Mouse (Mus musculus): ENCODE measurements around the gene Bud31. TPM values are rescaled to one million over a fixed set of nuclear protein-coding genes. Genes with fewer than 3 reads are reported as not detected.
"Not testable (repeated sequence)": the region's sequence is repeated elsewhere in the genome, so short reads cannot be mapped to it uniquely, and the experiment has no call there.

Bud31 gene
- total RNA-seq, 2 experiments from 2014 or later: 57.0 to 58.9 TPM

- no peak for DNase-seq
Measured at GRCm38 (mm10) chr5:145126580-145126979, 13.6 kb upstream of the Bud31 start.

GRCm38 (mm10) chr5:145129124-145129523 is 11.0 kb upstream of the Bud31 start:
- DNase-seq: peak; percentile 49 to 52

DNA sequence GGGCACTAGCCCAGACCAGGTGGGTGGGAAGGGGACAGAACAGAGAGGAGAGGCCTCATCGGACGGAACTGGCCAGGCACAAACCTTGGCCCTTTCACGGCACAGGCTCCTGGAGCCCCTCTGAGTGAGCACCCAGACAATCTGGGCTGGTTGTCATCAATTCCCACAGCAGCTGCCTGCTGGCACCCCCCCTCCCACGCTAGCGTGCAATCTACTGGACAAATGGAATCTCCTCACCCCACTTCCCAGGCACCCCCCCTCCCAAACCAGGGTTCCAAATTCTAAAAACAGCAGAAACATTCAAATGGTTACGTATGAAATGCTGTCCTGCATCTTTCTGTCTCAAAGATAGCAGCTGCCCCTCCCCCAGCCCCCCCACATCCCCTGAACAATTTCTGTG is 10.4 kb upstream of the Bud31 start:
- not testable (repeated sequence) for DNase-seq

- DNase-seq: peak; percentile 26 to 34
Measured at GRCm38 (mm10) chr5:145130191-145130590, 10.0 kb upstream of the Bud31 start.

- no peak for DNase-seq
Measured at GRCm38 (mm10) chr5:145130995-145131394, 9.2 kb upstream of the Bud31 start.

DNA sequence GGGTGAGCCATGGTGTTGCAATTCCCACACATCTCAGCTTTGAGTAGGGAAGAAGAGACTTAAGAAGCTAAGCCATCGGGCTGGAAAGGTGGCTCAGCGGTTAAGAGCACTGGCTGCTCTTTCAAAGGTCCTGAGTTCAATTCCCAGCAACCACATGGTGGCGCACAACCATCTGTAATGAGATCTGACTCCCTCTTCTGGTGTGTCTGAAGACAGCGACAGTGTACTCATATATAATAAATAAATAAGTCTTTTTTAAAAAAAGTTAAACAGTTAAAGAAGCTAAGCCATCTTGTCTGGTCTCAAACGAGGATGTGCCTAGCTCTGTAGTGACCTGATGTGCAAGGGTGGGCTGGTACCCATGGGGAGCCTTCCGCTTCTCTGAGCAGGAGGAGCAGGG is 6.9 kb upstream of the Bud31 start:
- DNase-seq: not testable (repeated sequence)

GRCm38 (mm10) chr5:145138836-145139235 is 1.3 kb upstream of the Bud31 start:
- no peak for DNase-seq

DNA sequence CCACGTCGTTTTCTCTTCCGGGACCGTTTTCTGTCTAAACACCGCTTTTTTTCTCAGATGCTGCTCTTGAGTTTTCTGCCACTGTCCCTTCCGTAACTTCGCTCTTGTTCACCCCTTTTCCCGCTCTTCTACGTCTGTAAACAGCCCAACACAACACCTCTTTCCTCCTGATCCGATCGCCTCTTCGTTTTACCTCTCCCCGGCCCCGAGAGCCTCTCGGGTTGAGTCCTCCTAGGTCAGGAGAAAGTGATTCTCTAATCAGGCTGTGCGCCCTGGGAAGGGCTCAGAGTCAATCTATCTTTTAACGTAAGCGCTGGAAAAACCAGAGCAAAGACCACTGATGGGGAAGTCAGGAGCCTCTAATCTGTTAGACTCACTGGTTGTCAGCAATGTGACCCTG is 449 bp downstream of the Bud31 start:
- peak in 1 of 2 experiments; percentile 33 for DNase-seq

GRCm38 (mm10) chr5:145147748-145148147 is 7.6 kb downstream of the Bud31 start:
- no peak for DNase-seq

- DNase-seq: no peak
Measured at GRCm38 (mm10) chr5:145149294-145149693, 9.1 kb downstream of the Bud31 start.

DNA sequence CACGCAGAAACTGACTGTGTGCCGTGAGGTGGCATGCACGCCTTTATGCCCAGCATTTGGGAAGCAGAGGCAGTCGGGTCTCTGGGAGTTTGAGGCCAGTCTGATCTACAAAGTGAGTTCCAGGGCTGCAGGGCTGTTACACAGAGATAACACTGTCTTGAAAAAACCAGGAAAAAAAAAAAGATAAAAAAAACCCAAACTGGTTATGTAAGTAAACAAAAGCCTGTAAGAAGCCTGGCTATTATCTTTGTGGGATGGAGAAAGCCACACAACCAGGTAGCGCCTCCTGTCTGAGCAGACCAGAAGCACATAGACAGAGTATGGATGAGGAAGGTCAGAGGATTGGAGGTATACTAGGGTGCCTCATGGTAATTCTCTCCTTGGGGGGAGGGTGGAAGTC is 12.5 kb downstream of the Bud31 start:
- no peak for DNase-seq

DNA sequence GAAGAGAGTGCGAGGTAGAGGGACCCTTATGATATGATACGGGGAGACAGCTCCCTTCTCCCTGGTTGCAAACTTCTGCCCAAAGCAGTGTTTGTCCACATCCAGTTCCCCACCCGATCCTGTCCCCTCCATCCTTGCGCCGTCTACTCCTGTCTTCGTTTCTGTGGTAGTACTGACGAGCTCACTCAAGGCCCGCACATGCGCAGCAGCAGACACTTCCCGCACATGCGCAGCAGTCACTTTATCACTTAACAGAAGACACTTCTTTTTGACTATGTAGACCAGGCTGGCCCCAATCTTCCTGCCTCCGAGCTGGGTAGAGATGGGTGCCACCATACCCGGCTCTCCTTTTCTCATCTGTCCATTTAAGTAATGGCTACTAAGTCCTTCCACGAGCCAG is 21.2 kb downstream of the Bud31 start:
- DNase-seq: no peak

GRCm38 (mm10) chr5:145164710-145165109 is 24.5 kb downstream of the Bud31 start:
- peak; percentile 13 to 27 for DNase-seq

DNA sequence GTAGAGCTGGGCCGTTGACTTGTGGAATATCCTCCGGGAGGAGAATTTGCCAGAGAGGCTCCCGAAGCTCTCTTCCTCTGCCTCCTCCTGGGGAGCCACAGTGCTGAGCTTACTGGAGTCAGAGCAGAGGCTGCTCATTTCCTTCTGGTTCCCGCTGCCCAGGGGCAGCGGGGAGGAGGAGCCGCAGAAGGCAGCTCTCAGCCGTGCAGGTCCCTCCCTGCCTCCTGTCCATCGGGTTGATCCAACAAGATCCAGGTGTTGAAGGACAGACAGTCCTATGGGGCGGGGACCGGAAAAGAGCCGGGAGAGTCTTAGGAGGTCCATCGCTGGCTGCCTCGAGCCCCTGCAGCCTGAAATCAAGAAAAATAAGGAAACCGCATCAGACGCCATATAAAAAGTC is 25.0 kb downstream of the Bud31 start:
- no peak for DNase-seq

DNA sequence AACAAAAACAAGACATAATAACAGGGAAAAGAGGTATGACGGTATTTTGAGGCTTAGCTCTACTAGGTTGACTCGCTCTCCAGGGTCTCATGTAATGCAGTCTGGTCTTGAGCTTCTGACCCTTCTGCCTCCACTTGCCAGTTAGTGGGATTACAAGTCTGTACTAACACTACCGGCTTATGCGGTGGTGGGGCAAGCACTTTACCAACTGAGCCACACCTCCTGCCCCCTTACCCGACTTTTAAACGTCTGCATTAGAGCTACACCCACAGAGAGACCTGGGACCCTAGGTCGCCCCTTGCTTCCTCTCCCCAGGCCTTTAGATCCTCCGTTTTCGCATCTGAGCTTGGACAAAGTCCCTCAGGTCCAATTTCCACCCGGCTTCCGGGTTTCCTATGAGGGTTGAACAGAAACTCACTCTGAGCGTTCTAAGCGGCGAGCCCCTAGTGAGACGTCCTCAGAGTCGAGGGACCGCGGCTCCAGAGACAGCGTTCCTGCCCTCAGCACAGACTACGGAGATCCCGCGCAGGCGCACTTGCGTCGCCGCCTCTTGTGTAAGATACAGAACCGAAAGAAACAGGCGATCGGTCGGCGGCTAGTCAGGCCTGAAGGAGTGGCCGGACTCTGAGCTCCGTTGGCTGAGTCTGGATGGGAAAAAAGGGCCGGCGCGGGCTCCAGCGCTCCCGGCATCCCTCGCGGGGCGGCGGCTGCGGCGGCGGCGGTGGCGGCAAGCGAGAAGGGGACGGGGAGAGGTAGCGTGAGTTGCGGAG is 26.6 kb downstream of the Bud31 start, which contains the start of the genes Ptcd1 and Cpsf4:
Ptcd1 (minus strand) TSS at position 573 of the 770 bp plus-strand sequence.
Cpsf4 (plus strand) TSS at position 678 of the 770 bp plus-strand sequence.
- peak; percentile 99 to 100 for DNase-seq

DNA sequence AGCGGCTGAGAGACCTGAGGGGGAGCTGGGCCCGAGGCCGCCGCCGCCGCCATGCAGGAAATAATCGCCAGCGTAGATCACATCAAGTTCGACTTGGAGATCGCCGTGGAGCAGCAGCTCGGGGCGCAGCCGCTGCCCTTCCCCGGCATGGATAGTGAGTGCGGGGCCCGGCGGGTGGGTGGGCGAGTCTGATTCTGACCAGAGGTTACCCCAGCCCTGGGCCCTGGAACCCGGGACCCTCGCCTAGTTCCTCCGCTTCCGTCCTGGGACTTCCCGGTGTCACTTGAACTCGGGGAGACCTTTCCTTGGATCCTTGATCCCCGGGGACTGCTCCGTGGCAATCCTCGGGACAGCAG is 27.1 kb downstream of the Bud31 start:
- no peak for DNase-seq

DNA sequence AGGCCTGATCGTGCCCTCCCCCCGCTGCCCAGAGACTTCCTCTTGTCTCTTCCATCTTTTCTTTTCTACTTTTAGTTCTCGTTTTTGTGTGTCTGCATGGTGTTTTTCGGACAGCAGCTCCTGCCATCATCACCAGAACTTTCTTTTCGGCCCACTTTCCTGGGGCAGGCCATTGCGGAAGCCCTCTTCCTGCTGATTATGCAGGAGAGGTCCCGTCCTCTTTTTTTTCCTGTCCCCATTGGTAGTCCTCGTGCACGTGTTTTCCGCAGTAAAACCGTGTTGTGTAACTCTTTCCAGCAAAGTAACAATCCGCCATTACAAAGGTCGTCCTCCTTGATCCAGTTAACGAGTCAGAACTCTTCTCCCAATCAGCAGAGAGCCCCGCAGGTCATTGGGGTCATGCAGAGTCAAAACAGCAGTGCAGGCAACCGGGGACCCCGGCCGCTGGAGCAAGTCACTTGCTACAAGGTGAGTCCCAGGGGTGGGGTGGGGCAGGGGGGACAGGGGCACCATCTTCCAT is 38.4 kb downstream of the Bud31 start:
- peak; percentile 26 to 40 for DNase-seq

DNA sequence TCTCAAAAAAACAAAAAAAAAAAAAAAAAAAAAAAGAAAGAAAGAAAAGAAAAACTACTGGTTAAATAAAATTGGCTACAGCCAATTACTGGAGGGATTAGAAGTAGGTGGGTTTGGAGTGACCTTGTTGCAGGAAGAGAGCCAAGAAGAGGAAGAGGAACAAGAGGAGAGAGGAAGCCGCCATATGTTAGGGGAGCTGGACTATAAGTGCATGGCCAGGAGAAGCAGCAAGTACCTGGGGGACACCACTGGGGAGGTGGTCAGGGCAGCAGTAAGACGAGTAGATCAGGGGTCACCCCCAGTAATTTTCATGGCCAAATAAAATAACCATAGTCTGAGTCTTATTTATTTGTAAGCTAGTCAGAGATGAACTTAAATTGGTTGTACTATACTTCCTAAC is 45.1 kb downstream of the Bud31 start:
- DNase-seq: no peak

DNA sequence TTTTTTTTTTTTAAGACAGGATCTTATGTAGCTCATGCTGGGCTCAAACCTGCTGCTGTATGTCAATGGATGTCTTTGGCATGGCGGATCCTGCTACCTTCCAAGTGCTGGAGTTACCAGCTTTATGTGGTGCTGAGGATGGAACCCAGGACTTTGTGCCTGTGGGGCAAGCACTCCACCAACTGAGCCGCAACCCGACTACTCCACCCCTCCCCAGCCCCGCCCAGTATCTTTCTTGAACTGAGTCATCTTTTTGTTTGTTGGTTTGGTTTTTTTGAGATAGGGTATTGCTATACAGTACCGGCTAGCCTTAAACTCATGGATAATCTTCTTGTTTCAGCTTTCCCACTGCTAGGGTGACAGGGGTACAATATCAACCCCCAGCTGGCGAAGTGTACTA is 49.3 kb downstream of the Bud31 start:
- DNase-seq: no peak

DNA sequence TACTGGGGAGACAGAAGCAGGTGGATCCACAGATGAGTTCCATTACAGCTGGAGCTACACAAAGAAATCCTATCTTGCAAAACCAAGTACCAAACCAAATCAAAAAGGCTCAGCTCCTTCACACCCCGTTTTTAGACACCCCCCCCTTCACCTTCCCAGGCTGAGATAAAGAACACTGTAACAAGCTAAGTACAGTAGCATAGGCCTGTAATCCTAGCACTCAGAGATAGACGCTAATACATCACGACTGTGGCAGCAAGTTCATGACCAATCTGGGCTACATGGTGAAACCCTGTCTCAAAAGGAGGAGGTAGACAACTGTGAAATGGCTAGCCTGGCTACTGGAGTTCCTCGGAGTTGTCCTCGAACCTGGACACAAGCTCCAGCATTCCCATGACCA is 50.2 kb downstream of the Bud31 start:
- no peak for DNase-seq

DNA sequence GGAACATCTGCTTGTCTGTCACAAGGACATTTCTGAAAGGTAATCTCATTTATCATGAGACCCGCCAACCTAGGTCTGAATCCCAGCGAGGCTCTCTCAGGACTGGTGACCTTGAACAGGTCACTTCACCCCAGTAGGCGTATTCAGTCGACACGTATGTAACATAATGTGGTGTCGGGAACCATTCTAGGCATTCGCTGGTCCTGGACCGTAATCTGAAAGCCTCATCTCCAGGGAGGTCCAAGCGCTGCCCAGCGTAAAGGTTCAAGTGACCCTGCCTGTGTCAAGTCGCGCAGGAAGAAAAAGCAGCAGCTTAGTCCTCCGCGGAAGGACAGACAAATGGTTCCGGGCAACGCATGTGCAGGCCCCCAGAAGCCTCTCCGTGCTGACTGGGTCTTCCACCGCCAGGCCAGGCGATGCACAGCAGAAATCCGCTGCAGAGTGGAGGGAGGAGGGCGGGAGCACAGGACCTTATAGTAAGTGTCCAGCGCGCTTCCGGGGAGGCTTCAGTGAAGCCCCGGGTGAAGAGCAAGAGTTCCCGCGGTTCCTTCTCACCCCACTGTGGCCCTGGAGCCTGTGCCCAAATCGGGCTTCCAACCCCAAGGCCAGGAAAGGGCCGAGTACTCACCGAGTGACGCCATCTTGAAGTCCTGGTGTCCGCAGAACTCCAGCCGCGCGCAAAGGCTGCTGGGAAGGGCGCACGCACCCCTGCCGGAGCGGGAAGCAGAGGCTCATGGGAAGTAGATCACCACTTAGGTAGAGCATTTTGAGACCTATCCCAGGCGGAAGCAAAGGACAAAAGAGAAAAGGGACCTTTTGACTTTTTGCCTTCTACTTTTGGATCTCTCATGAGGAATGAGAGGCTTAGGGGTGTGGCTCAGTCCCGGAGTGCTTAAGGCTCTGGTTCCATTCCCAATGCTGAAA is 51.0 kb downstream of the Bud31 start:
- DNase-seq: peak; percentile 95 to 96

GRCm38 (mm10) chr5:145191962-145192361 is 51.8 kb downstream of the Bud31 start, which contains the start of gene Atp5j2:
TSS of gene Atp5j2 (minus strand) at chr5:145192062.
- DNase-seq: no peak
